Mouse (Mus musculus): ENCODE data around the gene Hps1. TPM values are rescaled to one million over a fixed set of nuclear protein-coding genes. Genes with fewer than 3 reads are reported as not detected.

Gene Hps1
- polyA plus RNA-seq, 1 experiment from 2014 or later, result 14.9 TPM

DNA sequence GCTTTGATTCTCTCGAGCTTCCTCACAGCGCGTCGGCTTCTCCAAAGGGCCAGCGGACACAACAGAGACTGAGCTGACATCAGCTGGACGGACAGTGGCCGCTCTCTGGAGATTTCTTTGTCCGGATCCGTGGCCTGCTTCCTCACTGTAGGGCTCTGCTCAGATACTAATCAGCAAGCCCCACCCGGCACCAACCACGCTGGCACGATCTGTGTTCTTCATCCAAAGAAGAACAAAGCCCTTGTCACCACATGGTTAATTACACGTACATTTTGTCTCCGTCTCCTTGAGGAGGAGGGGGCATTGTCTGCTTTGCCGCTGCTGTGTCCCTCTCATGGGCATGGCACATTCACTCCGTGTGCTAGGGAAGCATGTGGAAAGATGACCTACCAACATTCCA is 36.5 kb downstream of the Hps1 start:
- Histone ChIP-seq H3K9me3 (ENCODE audit: control insufficient read depth) (no peaks in the 10 kb centered on the region), H3K9ac (ENCODE audit: low read depth, low read length) (no peak overlapping the region), H3K4me1 (replicated peaks; ENCODE audit: control insufficient read depth, insufficient read depth, low read length) (0 out of 2 replicates have a peak, but pooled peaks cover 4% of the 10 kb centered on the region), H3K36me3 (ENCODE audit: control insufficient read depth, insufficient read depth) (no peaks in the 10 kb centered on the region), H3K4me3 (ENCODE audit: low read depth, low read length) (no peak overlapping the region), H3K27me3 (replicated peaks; ENCODE audit: control insufficient read depth, insufficient read depth, low read length) (no peaks in the 10 kb centered on the region), H3K27ac (ENCODE audit: low read depth, low read length) (no peak overlapping the region), H3K4me2 (replicated peaks; ENCODE audit: low read depth) (no peak overlapping the region)
- WGBS, result 76% methylated on average over 16 of the region's 16 CpGs
- TF ChIP-seq CTCF (IDR thresholded peaks at IDR 0.05; ENCODE audit: low read depth), result no peak
- no peak for ATAC-seq

DNA sequence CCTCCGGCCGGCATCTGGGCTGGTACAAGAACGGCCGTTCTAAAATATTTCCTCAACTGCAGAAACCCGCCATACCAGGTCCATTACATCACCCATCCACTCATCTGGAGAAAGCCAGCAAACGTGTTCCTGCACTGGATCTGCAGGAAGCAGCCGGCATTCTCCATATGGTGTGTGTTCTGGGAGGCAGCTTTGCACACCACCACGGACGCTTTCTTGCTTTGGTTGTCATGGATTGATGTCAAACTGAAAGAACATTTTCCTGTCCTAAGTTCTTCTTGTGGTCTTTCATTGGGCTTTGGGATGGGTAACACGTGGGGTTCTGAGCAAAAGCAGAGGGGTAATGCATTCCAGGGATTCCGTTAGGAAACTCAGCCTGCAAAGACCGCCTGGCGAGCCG is 37.9 kb downstream of the Hps1 start:
- WGBS, result 53% methylated on average over 14 of the region's 14 CpGs
- no peak for TF ChIP-seq CTCF (IDR thresholded peaks at IDR 0.05; ENCODE audit: low read depth)
- H3K4me3 ChIP-seq (ENCODE audit: low read depth, low read length), result no peak overlapping the region
- no peak overlapping the region for H3K4me2 ChIP-seq (replicated peaks; ENCODE audit: low read depth)
- no peaks in the 10 kb centered on the region for H3K36me3 ChIP-seq (ENCODE audit: control insufficient read depth, insufficient read depth)
- H3K27me3 ChIP-seq (replicated peaks; ENCODE audit: control insufficient read depth, insufficient read depth, low read length), result no peaks in the 10 kb centered on the region
- no peak for ATAC-seq
- H3K27ac ChIP-seq (ENCODE audit: low read depth, low read length), result no peak overlapping the region
- no peak overlapping the region for H3K9ac ChIP-seq (ENCODE audit: low read depth, low read length)
- H3K4me1 ChIP-seq (replicated peaks; ENCODE audit: control insufficient read depth, insufficient read depth, low read length), result 0 out of 2 replicates have a peak, but pooled peaks cover 4% of the 10 kb centered on the region
- no peaks in the 10 kb centered on the region for H3K9me3 ChIP-seq (ENCODE audit: control insufficient read depth)

DNA sequence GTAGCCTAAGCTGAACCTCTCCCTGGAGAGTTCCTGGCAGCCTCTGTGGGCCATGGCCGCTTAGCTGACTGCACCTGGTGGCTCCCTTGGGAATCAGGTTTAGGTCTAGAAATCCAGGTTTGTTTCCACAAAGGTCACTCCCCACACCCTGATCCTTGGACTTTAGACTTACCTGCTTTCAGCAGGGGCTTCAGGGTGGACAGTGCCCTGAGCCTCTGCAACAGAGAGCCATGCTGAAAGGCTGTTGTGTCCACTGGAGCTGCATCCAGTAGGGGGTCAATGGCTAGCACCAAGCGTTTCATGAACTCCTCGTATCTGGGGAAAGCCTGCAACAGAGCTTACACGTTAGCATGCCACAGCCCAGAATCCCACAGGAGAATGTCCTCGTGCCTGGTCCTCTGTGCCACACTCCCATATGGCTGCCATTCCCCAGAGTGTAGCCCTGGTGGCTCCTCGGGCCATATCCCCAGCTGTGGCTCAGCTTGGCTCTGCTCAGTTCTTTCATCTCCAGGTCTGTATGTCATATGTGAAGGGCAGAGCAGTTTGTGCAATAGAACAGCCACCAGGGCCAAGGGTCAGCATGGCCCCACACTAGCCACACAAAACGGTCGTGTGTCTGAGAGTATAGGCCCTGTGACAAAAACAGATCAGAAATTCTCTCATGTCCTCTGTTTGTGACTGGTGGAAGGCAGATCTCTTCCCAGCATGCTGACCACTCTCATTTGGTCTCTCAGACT is 39.4 kb downstream of the Hps1 start:
- H3K27me3 ChIP-seq (replicated peaks; ENCODE audit: control insufficient read depth, insufficient read depth, low read length), result no peaks in the 10 kb centered on the region
- H3K4me3 ChIP-seq (ENCODE audit: low read depth, low read length), result no peak overlapping the region
- 70% methylated on average over 8 of the region's 8 CpGs for WGBS
- no peaks in the 10 kb centered on the region for H3K9me3 ChIP-seq (ENCODE audit: control insufficient read depth)
- H3K36me3 ChIP-seq (ENCODE audit: control insufficient read depth, insufficient read depth), result no peaks in the 10 kb centered on the region
- TF ChIP-seq CTCF (IDR thresholded peaks at IDR 0.05; ENCODE audit: low read depth), result no peak
- no peak overlapping the region for H3K4me2 ChIP-seq (replicated peaks; ENCODE audit: low read depth)
- H3K9ac ChIP-seq (ENCODE audit: low read depth, low read length), result no peak overlapping the region
- 0 out of 2 replicates have a peak, but pooled peaks cover 4% of the 10 kb centered on the region for H3K4me1 ChIP-seq (replicated peaks; ENCODE audit: control insufficient read depth, insufficient read depth, low read length)
- ATAC-seq, result no peak
- H3K27ac ChIP-seq (ENCODE audit: low read depth, low read length), result no peak overlapping the region

DNA sequence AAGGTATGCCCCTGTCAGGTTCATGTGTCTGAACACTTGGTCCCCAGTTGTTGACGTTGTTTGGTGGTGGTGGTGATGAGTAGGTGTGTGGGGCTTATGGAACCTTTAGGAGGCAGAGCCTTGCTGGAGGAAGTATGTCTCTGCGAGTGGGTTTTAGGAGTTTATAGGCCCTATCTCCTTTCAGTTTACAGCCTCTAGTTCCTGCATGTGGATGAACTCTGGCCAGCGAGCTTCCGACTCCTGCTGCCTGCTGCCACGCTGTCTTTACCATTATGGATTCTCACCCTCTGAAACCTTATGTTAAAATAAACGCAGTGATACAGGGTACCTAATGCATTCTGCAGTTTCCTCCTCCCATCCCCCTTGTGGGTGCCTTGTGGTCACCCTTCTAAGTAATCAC is 40.0 kb downstream of the Hps1 start:
- TF ChIP-seq CTCF (IDR thresholded peaks at IDR 0.05; ENCODE audit: low read depth), result no peak
- Histone ChIP-seq H3K9ac (ENCODE audit: low read depth, low read length) (no peak overlapping the region), H3K9me3 (ENCODE audit: control insufficient read depth) (no peaks in the 10 kb centered on the region), H3K36me3 (ENCODE audit: control insufficient read depth, insufficient read depth) (no peaks in the 10 kb centered on the region), H3K4me2 (replicated peaks; ENCODE audit: low read depth) (no peak overlapping the region), H3K27ac (ENCODE audit: low read depth, low read length) (no peak overlapping the region), H3K4me3 (ENCODE audit: low read depth, low read length) (no peak overlapping the region), H3K27me3 (replicated peaks; ENCODE audit: control insufficient read depth, insufficient read depth, low read length) (no peaks in the 10 kb centered on the region), H3K4me1 (replicated peaks; ENCODE audit: control insufficient read depth, insufficient read depth, low read length) (0 out of 2 replicates have a peak, but pooled peaks cover 4% of the 10 kb centered on the region)
- no peak for ATAC-seq
- WGBS, result 45% methylated on average over 6 of the region's 6 CpGs

DNA sequence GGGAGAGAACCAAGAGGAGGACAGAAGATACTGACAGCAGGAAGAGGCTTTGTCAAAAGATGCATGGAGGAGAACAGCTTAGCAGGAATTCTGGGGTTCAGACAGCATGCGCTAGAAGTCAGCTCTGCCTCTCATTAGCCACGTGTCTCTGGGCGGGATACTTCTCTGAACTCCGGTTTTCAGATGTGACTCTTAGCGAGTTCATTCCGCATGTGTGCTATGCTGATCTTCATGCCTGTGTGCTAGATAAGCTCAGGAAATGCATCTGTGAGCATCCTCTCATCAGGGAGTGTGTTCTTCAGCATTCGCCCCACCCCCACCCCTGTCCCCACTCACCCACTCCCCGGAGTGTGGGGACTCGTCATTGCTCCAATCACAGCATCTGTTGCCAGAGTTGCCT is 42.0 kb downstream of the Hps1 start:
- no peak overlapping the region for H3K4me3 ChIP-seq (ENCODE audit: low read depth, low read length)
- no peak overlapping the region for H3K9ac ChIP-seq (ENCODE audit: low read depth, low read length)
- ATAC-seq, result no peak
- no peak overlapping the region for H3K4me2 ChIP-seq (replicated peaks; ENCODE audit: low read depth)
- H3K4me1 ChIP-seq (replicated peaks; ENCODE audit: control insufficient read depth, insufficient read depth, low read length), result 0 out of 2 replicates have a peak, but pooled peaks cover 4% of the 10 kb centered on the region
- H3K36me3 ChIP-seq (ENCODE audit: control insufficient read depth, insufficient read depth), result no peaks in the 10 kb centered on the region
- TF ChIP-seq CTCF (IDR thresholded peaks at IDR 0.05; ENCODE audit: low read depth), result no peak
- WGBS, result 78% methylated on average over 9 of the region's 9 CpGs
- H3K27me3 ChIP-seq (replicated peaks; ENCODE audit: control insufficient read depth, insufficient read depth, low read length), result no peaks in the 10 kb centered on the region
- no peaks in the 10 kb centered on the region for H3K9me3 ChIP-seq (ENCODE audit: control insufficient read depth)
- H3K27ac ChIP-seq (ENCODE audit: low read depth, low read length), result no peak overlapping the region

DNA sequence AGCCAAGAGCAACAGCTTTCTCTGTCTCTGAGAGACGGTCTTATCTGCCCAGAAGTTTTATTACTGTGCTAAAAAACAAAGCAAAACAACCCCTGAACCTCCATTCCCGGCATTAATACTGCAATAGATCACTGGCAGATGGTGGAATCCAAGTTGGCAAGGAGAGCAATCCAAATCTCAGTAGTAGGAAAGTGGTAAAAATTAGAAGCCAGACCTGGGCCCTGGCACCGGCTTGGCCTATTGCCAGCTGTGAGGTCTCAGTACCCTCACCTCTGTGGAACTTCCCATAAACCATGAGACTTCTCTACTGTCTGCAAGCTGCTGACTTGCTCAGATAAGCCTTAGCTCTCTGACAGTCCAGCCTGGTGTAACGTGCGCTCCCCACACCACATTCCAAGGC is 44.8 kb downstream of the Hps1 start:
- Histone ChIP-seq H3K4me1 (replicated peaks; ENCODE audit: control insufficient read depth, insufficient read depth, low read length) (0 out of 2 replicates have a peak, but pooled peaks cover 4% of the 10 kb centered on the region), H3K4me2 (replicated peaks; ENCODE audit: low read depth) (no peak overlapping the region), H3K27me3 (replicated peaks; ENCODE audit: control insufficient read depth, insufficient read depth, low read length) (no peaks in the 10 kb centered on the region), H3K27ac (ENCODE audit: low read depth, low read length) (no peak overlapping the region), H3K36me3 (ENCODE audit: control insufficient read depth, insufficient read depth) (no peaks in the 10 kb centered on the region; the same call in 1 of the 2 replicates), H3K9me3 (ENCODE audit: control insufficient read depth) (no peaks in the 10 kb centered on the region), H3K9ac (ENCODE audit: low read depth, low read length) (no peak overlapping the region), H3K4me3 (ENCODE audit: low read depth, low read length) (no peak overlapping the region)
- ATAC-seq, result no peak
- WGBS, result 49% methylated on average over 5 of the region's 5 CpGs
- no peak for TF ChIP-seq CTCF (IDR thresholded peaks at IDR 0.05; ENCODE audit: low read depth)

Data from intestine, postnatal 0 days (tissue).